In genomic region chr12:91683549-91684100, GRCm38 (mm10) we compare ENCODE assay signal across 8 mouse cellular contexts.
DNase-seq lines count a peak whose midpoint lies in the region; ATAC-seq and TF ChIP-seq lines count a peak whose summit lies in the region.

No protein-coding gene starts in this region.

- 25% methylated on average over 15 of the region's 15 CpGs for WGBS in heart, embryonic 15.5 days
- 29% methylated on average over 15 of the region's 15 CpGs for WGBS in heart, adult 2 months
- 41% methylated on average over 15 of the region's 15 CpGs for WGBS in embryonic facial prominence, embryonic 13.5 days
- WGBS in intestine, embryonic 16.5 days, result 38% methylated on average over 15 of the region's 15 CpGs
- 28% methylated on average over 15 of the region's 15 CpGs for WGBS in neural tube, embryonic 14.5 days

- no peak for TF ChIP-seq POLR2A in heart, adult 2 months (IDR thresholded peaks at IDR 0.05; ENCODE audit: insufficient read depth, low read depth, low read length)

- peak overlapping the region; percentile 21 for H3K4me3 ChIP-seq in heart, embryonic 15.5 days
- no peak overlapping the region for H3K4me3 ChIP-seq in heart, adult 2 months
- peak overlapping the region; percentile 29 for H3K4me3 ChIP-seq in embryonic facial prominence, embryonic 13.5 days
- H3K4me3 ChIP-seq in intestine, embryonic 16.5 days (ENCODE audit: low read length), result no peak overlapping the region
- H3K4me3 ChIP-seq in neural tube, embryonic 14.5 days (ENCODE audit: low read depth, low read length), result no peak overlapping the region

- TF ChIP-seq EP300 in heart, adult 2 months (IDR thresholded peaks at IDR 0.05; ENCODE audit: insufficient read depth, low read depth, low read length), result no peak

- DNase-seq in heart, adult 2 months, result no peak
- DNase-seq in frontal cortex, postnatal 36 days (ENCODE audit: low spot score in 2 of 2), result no peak
- no peak for DNase-seq in left cerebral cortex, postnatal 25 days (ENCODE audit: low spot score in 2 of 2)
- DNase-seq in MN1 (ENCODE audit: low spot score), result no peak

- H3K9ac ChIP-seq in heart, embryonic 15.5 days, result no peak overlapping the region
- no peak overlapping the region for H3K9ac ChIP-seq in heart, adult 2 months (ENCODE audit: low read depth, low read length)
- H3K9ac ChIP-seq in embryonic facial prominence, embryonic 13.5 days, result no peak overlapping the region
- no peak overlapping the region for H3K9ac ChIP-seq in intestine, embryonic 16.5 days (ENCODE audit: low read depth, low read length)
- H3K9ac ChIP-seq in neural tube, embryonic 14.5 days (replicated peaks; ENCODE audit: low read depth, low read length), result no peak overlapping the region

- H3K36me3 ChIP-seq in heart, embryonic 15.5 days, result no peaks in the 10 kb centered on the region
- H3K36me3 ChIP-seq in heart, adult 2 months (ENCODE audit: control insufficient read depth, insufficient read depth, low read length), result no peaks in the 10 kb centered on the region
- H3K36me3 ChIP-seq in embryonic facial prominence, embryonic 13.5 days, result no peaks in the 10 kb centered on the region
- no peaks in the 10 kb centered on the region for H3K36me3 ChIP-seq in intestine, embryonic 16.5 days (ENCODE audit: control insufficient read depth, insufficient read depth, low read length)
- no peaks in the 10 kb centered on the region for H3K36me3 ChIP-seq in neural tube, embryonic 14.5 days (ENCODE audit: control insufficient read depth, insufficient read depth, low read length)

- H3K27ac ChIP-seq in heart, embryonic 15.5 days, result no peak overlapping the region
- no peak overlapping the region for H3K27ac ChIP-seq in heart, adult 2 months
- no peak overlapping the region for H3K27ac ChIP-seq in embryonic facial prominence, embryonic 13.5 days
- H3K27ac ChIP-seq in intestine, embryonic 16.5 days (ENCODE audit: low read length), result no peak overlapping the region
- peak overlapping the region; percentile 59; the same call in 1 of the 2 replicates for H3K27ac ChIP-seq in neural tube, embryonic 14.5 days (ENCODE audit: low read depth, low read length)

- no peak for TF ChIP-seq CTCF in heart, adult 2 months (IDR thresholded peaks at IDR 0.05)

- peak overlapping the region; percentile 54 for H3K4me2 ChIP-seq in heart, embryonic 15.5 days
- H3K4me2 ChIP-seq in embryonic facial prominence, embryonic 13.5 days, result peak overlapping the region; percentile 55
- peak overlapping the region; percentile 23; the same call in 1 of the 2 replicates for H3K4me2 ChIP-seq in intestine, embryonic 16.5 days (ENCODE audit: low read depth, low read length)
- peak overlapping the region; percentile 35; the same call in 1 of the 2 replicates for H3K4me2 ChIP-seq in neural tube, embryonic 14.5 days (ENCODE audit: low read depth, low read length)

- H3K79me2 ChIP-seq in heart, adult 2 months (replicated peaks; ENCODE audit: control insufficient read depth, insufficient read depth, low read length), result no peaks in the 10 kb centered on the region

- intact Hi-C loops in heart, adult 2 months (cut with DNase I), result no loop called here
- intact Hi-C loops in left cerebral cortex, postnatal 25 days (cut with DNase I), result no loop called here

- peaks cover 9% of the 10 kb centered on the region; the same call in 1 of the 2 replicates for H3K27me3 ChIP-seq in heart, embryonic 15.5 days
- H3K27me3 ChIP-seq in heart, adult 2 months (ENCODE audit: control insufficient read depth, insufficient read depth, low read length), result no peaks in the 10 kb centered on the region
- H3K27me3 ChIP-seq in embryonic facial prominence, embryonic 13.5 days, result no peaks in the 10 kb centered on the region
- no peaks in the 10 kb centered on the region for H3K27me3 ChIP-seq in intestine, embryonic 16.5 days (replicated peaks; ENCODE audit: control insufficient read depth, insufficient read depth, low read length)
- no peaks in the 10 kb centered on the region for H3K27me3 ChIP-seq in neural tube, embryonic 14.5 days (ENCODE audit: control insufficient read depth, insufficient read depth, low read length)

- H3K9me3 ChIP-seq in heart, embryonic 15.5 days (replicated peaks), result no peaks in the 10 kb centered on the region
- H3K9me3 ChIP-seq in embryonic facial prominence, embryonic 13.5 days, result no peaks in the 10 kb centered on the region
- H3K9me3 ChIP-seq in intestine, embryonic 16.5 days (ENCODE audit: control insufficient read depth, low read length), result no peaks in the 10 kb centered on the region
- no peaks in the 10 kb centered on the region for H3K9me3 ChIP-seq in neural tube, embryonic 14.5 days (ENCODE audit: control insufficient read depth, low read length)

- H3K4me1 ChIP-seq in heart, embryonic 15.5 days (replicated peaks), result peaks cover 32% of the 10 kb centered on the region
- peaks cover 9% of the 10 kb centered on the region; the same call in 1 of the 2 replicates for H3K4me1 ChIP-seq in heart, adult 2 months (ENCODE audit: control insufficient read depth, insufficient read depth, low read length)
- peaks cover 44% of the 10 kb centered on the region for H3K4me1 ChIP-seq in embryonic facial prominence, embryonic 13.5 days
- peaks cover 23% of the 10 kb centered on the region for H3K4me1 ChIP-seq in intestine, embryonic 16.5 days (ENCODE audit: control insufficient read depth, insufficient read depth, low read length)
- H3K4me1 ChIP-seq in neural tube, embryonic 14.5 days (ENCODE audit: control insufficient read depth, insufficient read depth, low read length), result peaks cover 22% of the 10 kb centered on the region

- no peak for ATAC-seq in heart, embryonic 15.5 days (replicated peaks; ENCODE audit: insufficient number of reproducible peaks, insufficient read depth, low FRiP score, low read depth)
- no peak for ATAC-seq in embryonic facial prominence, embryonic 13.5 days (ENCODE audit: insufficient number of reproducible peaks, insufficient read depth, low FRiP score, low TSS enrichment, low read depth)
- ATAC-seq in intestine, embryonic 16.5 days, result no peak
- ATAC-seq in neural tube, embryonic 14.5 days (ENCODE audit: low read depth), result no peak

Comparison
In these comparisons a context has a peak if more than half of its experiments do, and no peak if none do; other contexts are left out.
1. H3K4me3 ChIP-seq: peak in heart, embryonic 15.5 days (single experiment) and embryonic facial prominence, embryonic 13.5 days (single experiment); none in heart, adult 2 months (single experiment), intestine, embryonic 16.5 days (single experiment) and neural tube, embryonic 14.5 days (single experiment).
2. Peak in every context shown above with its lines, with median percentiles within 50 percentile points of each other: H3K4me2 ChIP-seq.